Mouse (Mus musculus) Muller cell, postnatal 12 days (primary cell): ENCODE data around the gene Ly6g5b.

Source experiments
- DNase-seq: peaks from one replicate; pipeline ENCODE4 v3.0.0-alpha.2; 2015; ENCODE audit errors: inconsistent ontology term

The Ly6g5b gene

DNA sequence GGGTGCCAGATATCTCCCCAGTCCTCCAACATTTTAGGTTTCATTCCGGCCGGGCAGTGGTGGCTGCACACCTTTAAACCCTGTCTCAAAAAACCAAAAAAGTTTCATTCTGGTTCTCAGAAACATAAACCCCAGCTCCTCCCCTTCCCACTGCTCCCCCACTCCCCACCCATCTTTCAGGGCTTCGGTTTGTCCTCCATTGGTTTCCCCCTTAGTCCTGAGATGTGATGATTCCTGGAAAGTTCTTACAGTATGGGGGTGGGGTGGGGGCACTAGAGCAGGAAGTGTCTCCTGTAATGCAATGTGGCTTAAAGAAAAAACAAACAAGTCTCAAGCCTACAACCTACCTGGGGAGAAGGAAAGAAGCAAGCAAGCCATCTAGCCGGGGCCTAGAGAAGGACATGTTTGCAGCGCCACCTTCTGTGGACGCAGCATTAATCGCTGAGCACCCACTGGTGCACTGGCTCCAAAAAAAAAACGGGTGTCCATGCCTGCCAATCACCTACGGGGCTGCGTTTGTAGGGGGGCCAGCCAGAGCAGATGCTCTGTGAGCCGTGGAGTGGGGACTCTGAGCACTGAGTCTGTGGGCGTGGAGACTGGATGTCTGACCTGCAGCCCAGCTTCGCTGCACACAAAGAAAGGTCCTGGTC lies 9.4 kb downstream of the Ly6g5b start:
- peak; percentile 51 for DNase-seq

- DNase-seq = no peak
These were observed 10.5 kb downstream of the Ly6g5b start for GRCm38 (mm10) chr17:35104754-35105153.

DNA sequence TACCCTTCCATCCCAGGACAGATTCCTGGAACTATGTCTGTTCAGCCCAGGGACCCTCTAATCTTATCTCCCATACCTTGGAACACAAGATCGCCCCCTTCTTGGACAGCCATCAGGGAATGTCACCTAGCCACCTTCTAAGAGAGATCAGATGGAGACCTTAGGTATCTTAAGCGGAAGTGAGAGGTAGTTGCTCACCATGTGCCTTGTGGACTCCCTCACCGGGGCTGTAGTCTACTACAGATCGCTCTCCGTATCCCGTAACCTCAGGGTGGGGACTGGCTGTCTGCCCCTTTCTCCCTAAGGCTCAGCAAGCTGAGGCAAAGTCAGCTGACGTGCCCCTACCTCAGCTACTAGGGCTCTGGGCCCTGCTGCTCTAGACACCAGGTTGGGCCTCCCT lies 11.1 kb downstream of the Ly6g5b start:
- DNase-seq = no peak

DNA sequence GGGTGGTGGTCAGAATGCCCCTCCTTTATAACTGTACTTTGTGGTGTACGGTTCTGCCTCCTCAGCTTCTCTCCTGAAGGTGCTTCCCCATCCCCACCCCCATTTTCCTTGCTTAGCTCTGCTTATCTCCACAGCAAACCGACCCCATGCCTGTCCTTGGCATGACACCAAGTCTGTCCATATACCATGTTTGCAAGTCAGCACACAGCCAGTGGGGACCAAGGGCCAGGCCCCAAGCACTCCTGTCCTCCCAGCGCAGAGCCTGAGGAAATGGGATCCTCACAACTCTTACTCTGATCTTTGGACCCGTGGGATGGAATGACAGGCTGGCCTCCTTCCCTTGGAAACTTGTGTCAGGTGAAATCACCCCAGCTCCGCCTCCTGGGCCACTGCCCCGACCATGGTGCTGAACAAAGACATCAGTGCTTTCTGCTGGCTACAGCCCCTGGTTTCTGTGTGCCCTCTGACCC lies 12.0 kb downstream of the Ly6g5b start:
- no peak for DNase-seq

GRCm38 (mm10) chr17:35102299-35102698 lies 12.9 kb downstream of the Ly6g5b start:
- DNase-seq = no peak

- no peak for DNase-seq
These were observed 14.1 kb downstream of the Ly6g5b start for GRCm38 (mm10) chr17:35101161-35101560.

- no peak for DNase-seq
These were observed 14.9 kb downstream of the Ly6g5b start for GRCm38 (mm10) chr17:35100196-35100765.

DNA sequence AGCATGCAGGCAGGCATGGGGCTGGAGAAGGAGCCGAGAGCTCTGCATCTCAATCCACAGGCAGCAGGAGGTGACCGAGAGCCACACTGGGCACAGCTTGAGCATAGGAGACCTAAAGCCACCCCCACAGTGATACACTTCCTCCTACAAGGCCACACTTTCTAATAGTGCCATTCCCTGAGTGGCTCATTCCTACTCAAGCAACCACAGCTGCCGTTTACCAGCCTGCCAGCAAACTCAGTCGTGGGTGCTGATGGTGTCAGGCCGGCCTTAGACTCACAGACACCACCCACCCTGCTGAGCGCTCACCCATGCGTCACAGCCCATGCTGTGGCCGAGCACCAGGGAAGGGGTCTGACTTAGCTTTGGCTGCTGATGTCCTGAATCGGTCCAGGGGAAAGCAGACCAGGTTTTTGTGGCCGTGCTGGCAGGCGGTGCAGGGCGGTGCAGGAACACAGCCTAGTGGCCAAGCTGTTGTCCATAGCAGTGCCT lies 18.0 kb downstream of the Ly6g5b start:
- DNase-seq = no peak

- DNase-seq = no peak
These were observed 18.6 kb downstream of the Ly6g5b start for GRCm38 (mm10) chr17:35096597-35096996.

DNA sequence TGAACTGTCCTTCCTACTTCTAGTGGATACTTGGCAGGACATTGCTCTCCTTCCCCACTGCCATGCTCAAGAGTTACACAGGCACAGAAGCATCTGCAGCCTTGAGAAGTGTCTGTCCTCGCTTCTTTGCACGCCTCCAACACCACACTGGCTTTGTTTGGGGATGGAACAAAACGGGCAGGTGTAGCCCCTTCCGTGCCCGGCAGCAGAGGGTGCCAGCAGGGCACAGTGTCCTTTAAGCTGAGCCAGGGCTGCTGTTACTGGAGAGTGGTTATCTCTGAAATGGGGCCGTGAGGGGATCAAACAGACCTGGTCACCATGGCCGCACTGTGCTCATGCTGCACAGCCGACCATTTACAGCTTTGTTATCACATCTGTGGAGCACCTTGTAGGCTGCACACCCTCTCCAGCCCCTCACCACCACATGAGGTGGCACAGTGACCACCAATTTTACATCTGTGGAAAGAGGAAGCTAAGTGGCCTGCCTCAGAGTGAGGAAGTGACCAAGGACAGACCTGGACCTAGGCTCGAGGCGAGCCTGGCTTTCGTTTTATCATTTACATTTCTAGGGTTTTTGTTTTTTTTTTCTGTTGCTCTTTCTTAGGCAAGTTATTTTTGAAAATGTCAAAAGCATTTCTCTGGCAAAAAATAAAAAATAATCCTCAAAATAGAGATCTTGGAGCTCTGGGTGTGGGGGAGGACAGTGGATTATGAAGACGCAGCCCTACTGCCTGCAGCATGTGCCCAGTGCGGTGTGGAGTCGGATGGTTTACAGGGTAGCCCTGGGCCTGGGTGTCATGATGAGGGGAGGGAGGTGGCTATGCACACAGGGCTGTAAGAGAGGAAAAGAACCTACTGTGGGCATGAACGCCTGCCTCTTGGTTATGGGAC lies 20.5 kb downstream of the Ly6g5b start:
- no peak for DNase-seq

- no peak for DNase-seq
These were observed 22.6 kb downstream of the Ly6g5b start for GRCm38 (mm10) chr17:35092403-35093198.

GRCm38 (mm10) chr17:35090166-35090932 lies 24.9 kb downstream of the Ly6g5b start:
- peak; percentile 40 for DNase-seq

GRCm38 (mm10) chr17:35088825-35089644 lies 26.2 kb downstream of the Ly6g5b start, which contains the start of gene Abhd16a:
TSS of gene Abhd16a (plus strand) at chr17:35089263.
- DNase-seq = peak; percentile 96

- no peak for DNase-seq
These were observed 27.1 kb downstream of the Ly6g5b start for GRCm38 (mm10) chr17:35088151-35088550.

GRCm38 (mm10) chr17:35085208-35085865 lies 29.9 kb downstream of the Ly6g5b start, which contains the start of gene Ly6g6f:
TSS of gene Ly6g6f (minus strand) at chr17:35085610.
- DNase-seq = no peak

DNA sequence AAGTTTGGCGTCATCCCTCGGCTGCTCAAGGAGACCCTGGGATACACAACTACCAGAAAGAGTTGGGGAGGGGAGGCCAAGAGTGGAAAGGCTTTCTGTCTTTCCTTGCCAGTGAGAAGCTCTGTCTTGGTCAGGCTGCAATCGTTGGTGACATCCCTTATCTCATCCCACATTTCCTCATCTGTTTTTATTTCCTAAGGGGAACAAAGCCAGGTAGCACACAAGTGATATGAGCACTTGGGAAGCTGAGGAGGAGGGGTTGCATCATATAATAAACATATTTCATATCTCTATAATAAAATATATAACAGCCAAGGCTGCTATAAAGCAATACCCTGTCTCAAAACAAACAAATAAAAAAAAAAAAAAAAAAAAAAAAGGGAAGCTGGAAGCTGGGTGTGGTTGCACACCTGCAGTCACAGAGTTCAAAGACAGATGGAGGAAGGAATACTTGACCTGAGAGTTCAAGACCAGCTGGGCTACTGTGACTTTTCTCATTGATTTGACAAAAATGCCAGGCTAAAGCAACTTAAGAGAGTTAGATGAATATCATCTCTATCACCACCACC lies 31.2 kb downstream of the Ly6g5b start:
- DNase-seq = no peak

DNA sequence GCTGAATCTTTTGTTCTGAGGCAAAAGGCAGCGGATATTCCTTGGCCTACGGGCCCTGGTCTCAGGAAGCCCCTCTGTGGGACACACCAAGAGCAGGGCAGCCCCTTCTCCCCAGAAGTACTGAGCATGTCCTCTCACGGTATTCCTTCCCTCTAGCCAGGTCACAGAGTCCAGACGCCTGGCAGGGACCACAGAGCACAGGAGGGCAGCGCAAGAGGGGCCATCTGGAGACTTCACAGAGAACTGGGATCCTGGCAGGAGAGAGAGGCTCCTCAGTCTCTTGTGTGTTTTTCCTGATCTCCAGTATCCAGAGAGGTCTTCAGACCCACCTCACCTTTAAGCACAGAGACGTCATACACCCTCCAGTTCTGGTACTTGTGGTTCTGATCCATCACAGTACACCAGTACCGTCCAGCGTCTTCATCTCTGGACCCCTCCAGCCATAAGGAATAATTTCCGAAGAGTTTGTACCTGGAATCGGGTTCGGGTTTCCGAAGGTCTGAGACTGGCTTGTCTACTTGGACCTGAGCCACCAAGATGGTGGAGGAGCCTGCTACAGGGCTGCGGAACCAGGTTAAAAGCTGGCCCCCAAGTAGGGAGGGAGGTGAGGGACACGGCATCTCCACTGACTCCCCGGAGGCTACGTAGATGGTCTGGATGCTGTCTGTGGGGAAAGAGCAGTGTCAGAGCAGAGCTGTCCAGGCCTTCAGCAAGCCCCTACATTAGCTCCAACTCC lies 32.2 kb downstream of the Ly6g5b start:
- DNase-seq = no peak

- DNase-seq = no peak
These were observed 34.5 kb downstream of the Ly6g5b start for GRCm38 (mm10) chr17:35080710-35081109.
